Mouse (Mus musculus) kidney, adult 2 months (tissue): ENCODE data around the gene Pou6f1.

ENCODE experiments used
- CTCF ChIP-seq: fragments of 200-500 bp; conservative IDR thresholded peaks from 2 replicates; pipeline ENCODE4 v1.5.1; 2011; ENCODE audit warnings: low read depth, mild to moderate bottlenecking, control low read depth, low read length, moderate library complexity, mixed read lengths; ENCODE audit not compliant: insufficient read depth, insufficient read length
- POLR2A ChIP-seq: fragments of 200-500 bp; IDR thresholded peaks from one replicate; pipeline ENCODE4 v1.6.1; 2011; ENCODE audit warnings: low read depth, low read length, control low read depth

DNA sequence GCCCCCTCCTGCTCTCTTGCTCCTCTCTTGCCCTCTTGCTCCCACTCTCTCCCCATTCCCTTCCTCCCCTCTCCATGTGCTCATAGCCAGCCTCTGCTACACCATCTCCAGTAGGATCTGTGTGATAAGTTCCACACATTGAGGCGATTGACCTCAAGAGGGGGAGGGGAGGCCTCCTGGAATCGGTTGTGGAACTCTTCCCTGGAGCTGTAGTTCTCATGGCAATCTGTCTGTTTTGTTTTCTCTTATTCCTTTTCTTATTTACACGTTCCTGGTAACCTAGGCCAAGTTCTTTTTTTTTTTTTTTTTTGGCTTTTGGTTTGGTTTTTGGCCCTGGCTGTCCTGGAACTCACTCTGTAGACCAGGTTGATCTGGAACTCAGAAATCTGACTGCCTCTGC is 1.9 kb upstream of the Pou6f1 start:
- no peak for TF ChIP-seq CTCF
- TF ChIP-seq POLR2A = no peak
